Mouse (Mus musculus): Measurements from ENCODE around the gene Trp53tg5.

Gene Trp53tg5

DNA sequence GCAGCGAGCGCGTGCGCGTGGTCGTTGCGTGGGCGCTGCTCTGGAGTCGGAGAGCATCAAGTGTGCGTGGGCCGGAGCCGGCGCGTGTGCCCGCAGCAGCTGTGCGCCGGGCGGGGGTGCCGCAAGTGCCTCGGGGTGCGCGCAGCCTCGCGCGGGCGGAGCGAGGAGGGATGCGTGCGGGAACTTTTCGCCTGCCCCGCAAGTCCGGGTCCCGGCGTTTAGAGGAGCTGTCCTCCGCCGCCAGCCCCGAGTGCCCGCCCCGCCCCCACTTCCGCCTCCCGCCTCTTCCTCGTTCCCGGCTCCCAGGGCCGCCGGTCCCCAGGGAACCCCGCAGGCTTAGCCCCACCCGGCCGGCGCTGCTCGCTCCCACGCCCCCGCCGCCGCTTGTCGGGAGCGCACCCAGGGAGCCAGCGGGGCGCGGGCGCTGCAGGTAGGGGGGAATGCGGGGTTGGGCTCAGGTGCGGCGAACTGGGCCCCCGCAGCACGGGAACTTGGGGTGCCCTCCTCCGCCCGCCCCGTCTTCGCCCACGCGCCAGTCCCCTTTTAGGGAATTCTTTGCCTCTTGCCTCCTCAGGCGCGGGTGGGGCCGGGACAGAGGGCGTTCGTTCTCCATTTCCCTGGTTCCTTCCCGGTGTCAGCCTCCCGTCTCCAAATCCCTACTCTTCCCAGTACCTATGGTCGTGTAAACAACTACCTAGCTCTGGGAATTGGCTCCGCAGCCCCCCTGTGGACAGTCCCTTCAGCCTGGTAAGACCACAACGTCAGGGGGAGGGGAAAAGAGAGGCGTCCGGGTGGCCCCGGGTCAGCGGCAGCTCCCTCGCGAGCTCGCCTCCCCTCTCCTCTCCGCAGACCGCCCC, 13.0 kb upstream of the Trp53tg5 start:
- TF ChIP-seq POU5F1 (IDR thresholded peaks at IDR 0.05; ENCODE audit: borderline replicate concordance, low read length) (no peak), NANOG (IDR thresholded peaks at IDR 0.05; ENCODE audit: borderline replicate concordance, low read length) (no peak), CTCF (conservative IDR thresholded peaks at IDR 0.05; ENCODE audit: low read length) (no peak)
- Histone ChIP-seq H3K9me3 (ENCODE audit: low read length) (no peaks in the 10 kb centered on the region), H3K4me1 (replicated peaks; ENCODE audit: low read depth, low read length) (peaks cover 16% of the 10 kb centered on the region), H3K36me3 (ENCODE audit: insufficient read depth, low read length) (no peaks in the 10 kb centered on the region), H3K27me3 (ENCODE audit: insufficient read depth, low read length) (peaks cover 66% of the 10 kb centered on the region), H3K4me3 (replicated peaks; ENCODE audit: low read length) (peak overlapping the region; percentile 86)

DNA sequence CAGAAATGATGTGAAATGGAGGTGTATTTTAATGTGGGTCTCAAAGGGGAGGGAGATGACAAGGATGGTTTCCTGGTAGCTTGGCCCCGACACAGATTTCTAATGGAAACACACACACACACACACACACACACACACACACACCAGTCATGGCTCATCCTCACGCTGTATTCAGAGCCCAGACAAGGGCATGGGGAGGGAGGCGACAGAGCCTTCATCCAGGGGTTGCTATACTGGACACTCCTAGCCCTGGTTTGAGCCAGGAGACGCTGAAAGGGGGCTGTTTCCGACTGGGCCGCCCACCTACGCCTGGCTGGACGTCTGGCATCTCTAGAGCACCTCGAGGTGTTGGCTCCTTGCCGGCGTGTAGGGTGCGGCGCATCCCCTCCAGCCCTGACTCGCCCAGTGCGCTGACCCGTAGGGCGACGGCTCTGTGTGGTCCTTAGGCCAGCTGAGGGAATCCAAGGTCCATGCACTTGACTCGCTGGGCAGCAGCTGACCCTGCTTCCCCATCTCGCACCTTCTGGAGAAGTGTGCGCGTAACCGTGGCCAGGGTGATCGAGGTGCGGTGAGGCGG, 12.2 kb upstream of the Trp53tg5 start, which contains the start of gene Dbndd2:
TSS of gene Dbndd2 (plus strand) at position 426 of the 577 bp plus-strand sequence.
- H3K27me3 ChIP-seq (ENCODE audit: insufficient read depth, low read length): peaks cover 60% of the 10 kb centered on the region
- H3K4me1 ChIP-seq (replicated peaks; ENCODE audit: low read depth, low read length): peaks cover 16% of the 10 kb centered on the region
- H3K4me3 ChIP-seq (replicated peaks; ENCODE audit: low read length): peak within 1 kb of the TSS; percentile 86
- TF ChIP-seq POU5F1 (IDR thresholded peaks at IDR 0.05; ENCODE audit: borderline replicate concordance, low read length): no peak
- TF ChIP-seq NANOG (IDR thresholded peaks at IDR 0.05; ENCODE audit: borderline replicate concordance, low read length): no peak
- no peak for TF ChIP-seq CTCF (conservative IDR thresholded peaks at IDR 0.05; ENCODE audit: low read length)
- H3K9me3 ChIP-seq (ENCODE audit: low read length): no peaks in the 10 kb centered on the region
- H3K36me3 ChIP-seq (ENCODE audit: insufficient read depth, low read length): no peaks in the 10 kb centered on the region

DNA sequence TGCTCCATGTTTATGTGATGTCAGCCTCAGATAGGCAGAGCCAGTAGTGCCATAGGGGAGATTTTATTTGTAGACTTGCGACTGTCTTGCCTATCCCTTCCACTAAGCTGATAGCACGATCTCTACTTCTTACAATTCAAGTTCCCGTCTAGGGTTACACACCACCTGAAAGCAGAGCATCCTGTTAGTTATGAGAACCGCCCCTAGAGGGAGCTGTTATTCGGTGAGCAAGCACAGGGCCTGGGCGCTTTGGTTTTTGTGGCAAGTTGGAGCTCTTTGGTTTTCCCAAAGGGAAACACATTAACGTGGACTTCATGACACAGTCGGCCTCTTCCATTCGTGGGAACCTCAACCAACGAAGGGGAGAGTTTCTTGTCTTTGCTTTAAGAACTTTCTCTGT, 3.3 kb downstream of the Trp53tg5 start:
- no peak overlapping the region for H3K4me3 ChIP-seq (replicated peaks; ENCODE audit: low read length)
- H3K4me1 ChIP-seq (replicated peaks; ENCODE audit: low read depth, low read length): peaks cover 19% of the 10 kb centered on the region
- peak; percentile 72 for TF ChIP-seq CTCF (conservative IDR thresholded peaks at IDR 0.05; ENCODE audit: low read length)
- no peak for TF ChIP-seq NANOG (IDR thresholded peaks at IDR 0.05; ENCODE audit: borderline replicate concordance, low read length)
- no peak for TF ChIP-seq POU5F1 (IDR thresholded peaks at IDR 0.05; ENCODE audit: borderline replicate concordance, low read length)
- H3K9me3 ChIP-seq (ENCODE audit: low read length): no peaks in the 10 kb centered on the region
- H3K27me3 ChIP-seq (ENCODE audit: insufficient read depth, low read length): no peaks in the 10 kb centered on the region; the same call in 1 of the 2 replicates
- H3K36me3 ChIP-seq (ENCODE audit: insufficient read depth, low read length): peaks cover 27% of the 10 kb centered on the region

DNA sequence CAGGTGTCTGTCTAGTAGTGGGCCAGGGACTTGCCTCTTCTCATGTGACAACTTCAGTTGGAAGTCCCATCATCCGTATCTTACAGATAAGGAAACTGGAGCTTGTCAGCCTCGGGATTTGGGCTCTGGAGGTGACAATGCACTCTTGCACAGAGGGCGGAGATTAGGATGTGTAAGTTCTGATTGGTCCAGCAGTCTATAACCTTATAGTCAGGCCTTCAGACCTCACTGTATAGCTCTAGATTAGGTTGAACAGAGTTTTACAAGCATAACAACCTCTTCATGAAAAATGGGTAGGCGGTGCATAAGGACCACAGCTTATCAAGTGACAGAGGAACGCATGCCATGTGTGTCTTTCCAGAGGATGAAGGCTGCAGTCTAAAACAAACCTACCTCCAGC, 6.7 kb downstream of the Trp53tg5 start:
- no peaks in the 10 kb centered on the region for H3K9me3 ChIP-seq (ENCODE audit: low read length)
- H3K36me3 ChIP-seq (ENCODE audit: insufficient read depth, low read length): peaks cover 45% of the 10 kb centered on the region
- H3K27me3 ChIP-seq (ENCODE audit: insufficient read depth, low read length): no peaks in the 10 kb centered on the region
- TF ChIP-seq POU5F1 (IDR thresholded peaks at IDR 0.05; ENCODE audit: borderline replicate concordance, low read length) (no peak), NANOG (IDR thresholded peaks at IDR 0.05; ENCODE audit: borderline replicate concordance, low read length) (no peak), CTCF (conservative IDR thresholded peaks at IDR 0.05; ENCODE audit: low read length) (no peak)
- H3K4me3 ChIP-seq (replicated peaks; ENCODE audit: low read length): no peak overlapping the region
- H3K4me1 ChIP-seq (replicated peaks; ENCODE audit: low read depth, low read length): peaks cover 33% of the 10 kb centered on the region

DNA sequence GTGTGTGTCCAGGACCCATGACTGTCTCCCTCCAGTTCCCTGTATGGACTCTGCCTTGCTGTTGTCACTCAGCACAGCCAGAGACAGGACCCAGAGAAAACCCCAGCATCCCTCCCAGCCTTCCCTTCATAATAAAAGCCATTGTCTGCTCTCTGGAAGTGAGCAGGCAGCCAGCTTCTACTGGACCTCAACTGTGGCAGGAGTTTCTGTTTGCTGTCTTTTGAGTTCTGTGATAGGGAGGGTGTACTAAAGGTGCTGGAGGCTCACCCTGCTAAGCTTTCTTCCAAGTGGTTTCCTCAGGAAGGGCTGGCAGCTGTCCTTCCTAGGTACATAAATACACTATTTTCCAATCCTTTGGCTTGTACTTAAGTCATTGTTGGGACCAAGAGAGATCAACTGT, 8.4 kb downstream of the Trp53tg5 start:
- Histone ChIP-seq H3K9me3 (ENCODE audit: low read length) (no peaks in the 10 kb centered on the region), H3K4me3 (replicated peaks; ENCODE audit: low read length) (no peak overlapping the region), H3K36me3 (ENCODE audit: insufficient read depth, low read length) (peaks cover 45% of the 10 kb centered on the region), H3K4me1 (replicated peaks; ENCODE audit: low read depth, low read length) (peaks cover 31% of the 10 kb centered on the region), H3K27me3 (ENCODE audit: insufficient read depth, low read length) (no peaks in the 10 kb centered on the region)
- TF ChIP-seq POU5F1 (IDR thresholded peaks at IDR 0.05; ENCODE audit: borderline replicate concordance, low read length): no peak
- no peak for TF ChIP-seq NANOG (IDR thresholded peaks at IDR 0.05; ENCODE audit: borderline replicate concordance, low read length)

DNA sequence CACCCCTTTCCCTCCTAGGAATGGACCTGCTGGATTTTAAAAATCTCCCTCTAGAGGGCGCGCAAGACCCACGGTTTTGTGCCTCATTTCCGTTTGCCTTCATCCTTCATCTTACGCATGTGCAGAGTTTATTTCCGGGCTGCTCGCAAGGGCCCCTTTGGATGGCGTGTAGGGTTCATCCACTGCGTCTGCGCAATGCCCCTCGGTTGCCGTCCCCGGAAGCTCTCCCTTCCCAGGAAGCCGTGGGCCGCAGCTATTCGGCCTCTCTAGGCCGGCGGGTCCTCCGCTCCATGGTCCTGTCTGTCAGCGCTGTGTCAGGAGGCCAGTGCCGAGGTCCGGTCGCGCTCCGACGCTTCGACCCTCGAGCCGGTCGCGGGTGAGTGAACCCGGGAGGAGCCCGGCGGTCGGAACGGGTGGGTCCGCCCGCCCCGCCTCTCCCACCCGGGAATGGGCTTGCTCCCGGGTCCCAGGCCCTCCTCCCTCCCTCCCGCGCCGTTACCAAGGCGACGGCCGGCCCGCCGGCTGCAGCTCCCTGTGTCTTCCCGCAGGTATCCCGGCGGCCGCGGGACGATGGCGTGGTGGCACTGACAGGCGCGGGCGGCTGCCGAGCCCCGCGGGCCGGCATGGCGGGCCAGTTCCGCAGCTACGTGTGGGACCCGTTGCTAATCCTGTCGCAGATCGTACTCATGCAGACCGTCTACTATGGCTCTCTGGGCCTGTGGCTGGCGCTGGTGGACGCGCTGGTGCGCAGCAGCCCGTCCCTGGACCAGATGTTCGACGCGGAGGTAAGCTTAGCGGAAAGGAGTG, 12.6 kb downstream of the Trp53tg5 start, which contains the start of gene Gm20458:
TSS of gene Gm20458 (plus strand) at position 223 of the 807 bp plus-strand sequence.
- peak within 1 kb of the TSS; percentile 96 for H3K4me3 ChIP-seq (replicated peaks; ENCODE audit: low read length)
- TF ChIP-seq POU5F1 (IDR thresholded peaks at IDR 0.05; ENCODE audit: borderline replicate concordance, low read length) (no peak), CTCF (conservative IDR thresholded peaks at IDR 0.05; ENCODE audit: low read length) (peak; percentile 60)

DNA sequence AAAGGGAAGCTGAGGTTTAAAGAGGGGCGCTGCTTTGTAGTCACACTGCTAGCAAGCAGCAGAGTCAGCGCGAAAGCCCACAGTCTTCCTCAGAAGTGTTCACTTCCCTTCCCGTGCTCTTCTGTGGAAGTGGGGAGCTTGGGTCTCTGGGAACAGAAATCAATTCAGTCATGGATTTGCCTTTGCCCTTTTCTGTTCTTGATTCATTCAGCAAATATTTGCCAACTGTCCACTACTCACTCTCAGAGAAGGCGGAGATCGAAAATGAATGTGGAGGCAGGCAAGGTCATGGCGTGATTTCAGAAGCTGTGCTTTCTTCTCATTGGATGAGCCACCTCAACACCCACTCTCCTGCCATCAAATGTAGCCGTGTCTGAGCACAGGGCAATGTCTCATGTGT, 15.0 kb downstream of the Trp53tg5 start:
- Histone ChIP-seq H3K36me3 (ENCODE audit: insufficient read depth, low read length) (peaks cover 12% of the 10 kb centered on the region), H3K27me3 (ENCODE audit: insufficient read depth, low read length) (no peaks in the 10 kb centered on the region), H3K9me3 (ENCODE audit: low read length) (no peaks in the 10 kb centered on the region), H3K4me1 (replicated peaks; ENCODE audit: low read depth, low read length) (peaks cover 68% of the 10 kb centered on the region), H3K4me3 (replicated peaks; ENCODE audit: low read length) (no peak overlapping the region)
- TF ChIP-seq CTCF (conservative IDR thresholded peaks at IDR 0.05; ENCODE audit: low read length): no peak
- no peak for TF ChIP-seq POU5F1 (IDR thresholded peaks at IDR 0.05; ENCODE audit: borderline replicate concordance, low read length)
- TF ChIP-seq NANOG (IDR thresholded peaks at IDR 0.05; ENCODE audit: borderline replicate concordance, low read length): no peak

More for the DNA sequence above, 12.6 kb downstream of the Trp53tg5 start, which contains the start of gene Gm20458:
- no peaks in the 10 kb centered on the region for H3K27me3 ChIP-seq (ENCODE audit: insufficient read depth, low read length)
- peaks cover 44% of the 10 kb centered on the region for H3K4me1 ChIP-seq (replicated peaks; ENCODE audit: low read depth, low read length)
- H3K9me3 ChIP-seq (ENCODE audit: low read length): no peaks in the 10 kb centered on the region
- H3K36me3 ChIP-seq (ENCODE audit: insufficient read depth, low read length): peaks cover 35% of the 10 kb centered on the region

DNA sequence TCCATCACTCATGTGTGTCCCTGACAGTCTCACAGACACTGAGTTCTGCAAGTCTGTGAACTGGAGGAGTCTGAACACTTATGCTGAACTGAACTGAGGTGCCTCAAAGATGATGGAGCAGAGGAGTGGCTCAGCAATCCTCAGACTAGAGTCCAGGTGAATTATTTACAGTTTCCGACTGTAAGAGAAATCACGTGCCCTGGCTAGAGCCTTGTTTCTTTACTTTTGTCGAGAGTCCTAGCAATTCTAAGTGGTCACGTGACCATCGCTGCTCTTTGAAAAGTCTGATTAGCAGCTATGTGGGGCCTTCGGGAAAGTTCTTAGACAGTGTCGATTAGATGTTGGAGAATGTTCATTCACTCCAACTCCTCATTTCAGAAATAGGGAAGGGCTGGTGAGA, 15.6 kb downstream of the Trp53tg5 start:
- Histone ChIP-seq H3K36me3 (ENCODE audit: insufficient read depth, low read length) (peaks cover 6% of the 10 kb centered on the region), H3K4me1 (replicated peaks; ENCODE audit: low read depth, low read length) (peaks cover 72% of the 10 kb centered on the region), H3K9me3 (ENCODE audit: low read length) (no peaks in the 10 kb centered on the region), H3K4me3 (replicated peaks; ENCODE audit: low read length) (no peak overlapping the region), H3K27me3 (ENCODE audit: insufficient read depth, low read length) (0 out of 2 replicates have a peak, but pooled peaks cover 2% of the 10 kb centered on the region)
- TF ChIP-seq NANOG (IDR thresholded peaks at IDR 0.05; ENCODE audit: borderline replicate concordance, low read length): no peak
- no peak for TF ChIP-seq CTCF (conservative IDR thresholded peaks at IDR 0.05; ENCODE audit: low read length)

All from E14TG2a.4 (cell line).